Mouse (Mus musculus): ENCODE measurements at regions not wholly inside any gene's neighbourhood (a gene's known extent, or its start where the extent isn't known, plus 50 kb on each side); places are given as distances from the start of the nearest gene placed in this dataset.

DNA sequence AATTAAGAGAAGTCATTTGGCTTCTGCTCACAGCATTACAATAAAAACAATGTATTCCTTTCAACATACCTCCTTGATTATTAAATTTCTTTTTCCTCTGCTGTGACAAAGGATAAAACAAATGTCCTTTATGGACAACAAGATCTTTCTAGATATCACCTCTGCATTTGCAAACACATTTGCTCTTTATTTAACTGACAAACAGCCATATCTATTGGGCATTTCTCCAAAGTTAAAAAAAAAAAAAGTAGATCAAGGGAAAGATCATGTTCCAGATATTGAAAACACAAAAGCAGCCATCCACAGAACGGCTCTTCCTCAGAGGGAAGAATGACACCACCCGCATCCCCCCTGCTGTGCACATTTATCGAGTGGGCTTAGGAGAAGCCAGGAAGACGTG lies 193.7 kb upstream of the Sesn3 start:
- TF ChIP-seq CTCF (IDR thresholded peaks at IDR 0.05; ENCODE audit: extremely low read depth, insufficient read length, insufficient replicate concordance, low read depth, low read length) (no peak), POLR2A (IDR thresholded peaks at IDR 0.05; ENCODE audit: low read depth, low read length) (no peak)

All from small intestine, adult 2 months (tissue).